Mouse (Mus musculus) heart, adult 2 months (tissue): Measurements from ENCODE around the gene Rbfox3.

Experiments
- CTCF ChIP-seq: fragments of 200-600 bp; IDR thresholded peaks from 2 replicates; pipeline ENCODE4 v1.8.1; 2022; ENCODE audit warnings: antibody characterized with exemption, mild to moderate bottlenecking, moderate library complexity
- EP300 ChIP-seq: fragments of 200-500 bp; IDR thresholded peaks from 2 replicates; pipeline ENCODE4 v1.6.1; 2011; ENCODE audit warnings: low read depth, low read length, control low read depth; ENCODE audit not compliant: insufficient read depth

- TF ChIP-seq EP300 (no peak), CTCF (no peak)
Measured at GRCm38 (mm10) chr11:118554542-118554941, 356.9 kb downstream of the Rbfox3 start.
